Mouse (Mus musculus): ENCODE results near the gene Tanc1.

DNA sequence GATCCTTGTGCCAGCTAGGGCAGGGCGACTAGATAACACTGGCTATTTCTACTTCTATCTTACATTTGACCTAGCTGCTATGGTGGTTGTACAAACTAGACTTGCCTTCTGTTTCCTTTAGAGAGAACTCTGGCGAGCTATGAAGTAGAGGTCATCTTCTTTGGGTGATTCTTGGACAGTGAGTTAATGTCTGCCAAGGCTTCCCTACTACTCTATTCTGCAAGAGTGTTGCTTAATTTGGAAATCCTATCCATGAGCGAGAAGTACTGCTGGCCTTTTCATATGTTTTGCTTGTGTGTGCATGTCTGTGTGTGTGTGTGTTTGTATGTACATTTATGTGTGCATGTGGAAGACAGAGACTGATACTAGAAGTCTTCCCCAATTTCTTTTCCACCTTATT lies 120.0 kb downstream of the Tanc1 start:
- no peak for TF ChIP-seq CTCF (IDR thresholded peaks at IDR 0.05; ENCODE audit: low read depth)
- no peak for TF ChIP-seq EP300 (IDR thresholded peaks at IDR 0.05; ENCODE audit: low read depth)
